Mouse (Mus musculus) intestine, embryonic 14.5 days (tissue): ENCODE results near the gene Dph3. TPM values are rescaled to one million over a fixed set of nuclear protein-coding genes. Genes with fewer than 3 reads are reported as not detected.

Experiments used
- ATAC-seq: fragments of 200-750 bp; cut with Nextera tagmentation; replicated peaks from 2 replicates; pipeline ENCODE4 v1.8.0; 2017; ENCODE audit warnings: low read depth, moderate number of reproducible peaks, moderate TSS enrichment, moderate library complexity; ENCODE audit not compliant: low FRiP score, low TSS enrichment
- DNase-seq: peaks from one replicate; pipeline ENCODE4 v3.0.0-alpha.2; 2018; ENCODE audit warnings: low spot score
- H3K27ac ChIP-seq: fragments of 300-500 bp; sonication (generic); 2 replicates; pipeline ENCODE4 v1.5.1; 2014; ENCODE audit warnings: low read depth, mild to moderate bottlenecking, control low read depth
- H3K27me3 ChIP-seq: fragments of 300-500 bp; sonication (generic); replicated peaks from 2 replicates; pipeline ENCODE4 v1.6.1; 2014; ENCODE audit warnings: low read length, control low read depth; ENCODE audit not compliant: control insufficient read depth, insufficient read depth
- H3K36me3 ChIP-seq: fragments of 300-500 bp; sonication (generic); 2 replicates; pipeline ENCODE4 v1.6.1; 2014; ENCODE audit warnings: low read length, control low read depth; ENCODE audit not compliant: control insufficient read depth, insufficient read depth
- H3K4me1 ChIP-seq: fragments of 300-500 bp; sonication (generic); replicated peaks from 2 replicates; pipeline ENCODE4 v1.6.1; 2014; ENCODE audit warnings: low read length, control low read depth, mixed read lengths; ENCODE audit not compliant: control insufficient read depth, insufficient read depth
- H3K4me2 ChIP-seq: fragments of 300-500 bp; sonication (generic); 2 replicates; pipeline ENCODE4 v1.6.1; 2014; ENCODE audit warnings: low read length
- H3K4me3 ChIP-seq: fragments of 300-500 bp; sonication (generic); 2 replicates; pipeline ENCODE4 v1.5.1; 2014; ENCODE audit warnings: low read depth, low read length, control low read depth, mixed read lengths
- H3K9ac ChIP-seq: fragments of 300-500 bp; sonication (generic); 2 replicates; pipeline ENCODE4 v1.6.1; 2014; ENCODE audit warnings: mild to moderate bottlenecking, low read length
- H3K9me3 ChIP-seq: fragments of 300-500 bp; sonication (generic); 2 replicates; pipeline ENCODE4 v1.6.1; 2016; ENCODE audit warnings: low read length, control low read depth; ENCODE audit not compliant: control insufficient read depth
- WGBS: fragments of 180-500 bp; shearing (Covaris S2); extraction: QIAGEN DNeasy Blood & Tissue Kit; methylation state at CpG from one replicate; pipeline ENCODE4 v1.1.7; 2014; 5-methylcytosine and 5-hydroxymethylcytosine counted together
- polyA plus RNA-seq: library from polyadenylated mRNA; unstranded; fragments of >200 nt; fragmentation: Nextera tagmentation; extraction: Ambion mirVana; gene quantifications from 2 replicates; pipeline ENCODE4 v1.2.1, GENCODE M21; 2014

Dph3 gene
- polyA plus RNA-seq, 1 experiment from 2014 or later = 114 TPM

DNA sequence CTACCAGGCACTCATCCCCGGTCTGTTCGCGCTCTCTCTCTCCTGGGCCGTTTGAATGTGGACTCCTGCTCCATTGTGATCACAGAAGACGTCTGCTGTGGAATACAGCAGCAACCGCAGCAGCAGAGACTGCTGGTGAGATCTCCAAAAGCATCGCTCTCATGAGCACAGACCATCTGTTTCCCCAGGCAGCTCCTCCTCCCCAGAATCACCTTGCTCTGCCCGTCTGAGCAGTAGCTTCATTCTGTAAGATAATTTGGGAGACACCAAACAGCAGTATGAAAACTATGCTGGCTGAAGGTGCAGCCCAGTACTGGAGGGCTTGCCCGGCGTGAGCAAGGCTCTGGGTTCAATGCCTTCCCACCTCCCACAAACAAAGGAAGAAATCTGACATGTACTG is 4.5 kb downstream of the Dph3 start:
- H3K9me3 ChIP-seq = no peaks in the 10 kb centered on the region
- H3K36me3 ChIP-seq = peaks cover 26% of the 10 kb centered on the region
- ATAC-seq = no peak
- no peak overlapping the region for H3K9ac ChIP-seq
- H3K27ac ChIP-seq = no peak overlapping the region
- no peaks in the 10 kb centered on the region for H3K27me3 ChIP-seq
- 79% methylated on average over 10 of the region's 10 CpGs for WGBS
- H3K4me1 ChIP-seq = peaks cover 4% of the 10 kb centered on the region
- no peak overlapping the region for H3K4me2 ChIP-seq
- no peak overlapping the region for H3K4me3 ChIP-seq
- no peak for DNase-seq

DNA sequence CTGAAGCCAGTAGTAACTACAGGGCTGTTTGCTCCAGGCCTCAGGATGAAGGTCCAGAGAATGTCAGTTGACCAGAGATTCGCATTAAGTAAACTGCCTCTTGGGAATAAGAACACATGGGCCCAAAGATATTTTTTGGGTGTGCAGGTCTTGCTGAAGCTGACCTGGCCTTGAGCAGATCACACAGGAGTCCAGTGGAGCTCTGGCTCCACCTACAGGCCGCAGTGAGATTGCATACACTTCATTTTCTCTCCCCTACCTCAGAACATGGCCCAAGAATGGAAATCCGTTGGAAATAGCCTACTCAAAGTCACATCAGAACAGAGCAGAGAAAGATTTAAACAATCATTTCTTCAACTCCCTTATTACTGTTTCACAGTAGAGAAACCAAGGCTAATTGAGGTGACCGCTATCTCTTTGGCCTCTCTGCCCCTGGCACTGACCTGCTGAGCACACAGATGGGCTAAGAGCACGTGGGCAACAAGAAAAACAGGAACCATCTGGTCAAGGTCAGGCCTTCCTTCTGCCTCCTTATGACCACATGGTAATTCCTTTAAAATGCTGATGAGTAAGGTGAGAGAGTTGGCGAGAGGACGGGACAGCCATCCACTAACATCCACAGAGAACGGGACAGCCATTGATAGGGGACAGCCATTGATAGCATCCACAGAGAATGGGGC is 8.5 kb downstream of the Dph3 start:
- H3K9me3 ChIP-seq = no peaks in the 10 kb centered on the region

GRCm38 (mm10) chr14:32073901-32074300 is 11.6 kb downstream of the Dph3 start:
- Histone ChIP-seq H3K27ac (no peak overlapping the region), H3K4me1 (no peaks in the 10 kb centered on the region), H3K27me3 (no peaks in the 10 kb centered on the region), H3K9ac (no peak overlapping the region), H3K9me3 (no peaks in the 10 kb centered on the region), H3K36me3 (no peaks in the 10 kb centered on the region), H3K4me3 (no peak overlapping the region), H3K4me2 (no peak overlapping the region)
- 54% methylated on average over 7 of the region's 7 CpGs for WGBS
- no peak for DNase-seq
- no peak for ATAC-seq

More for the DNA sequence above, 8.5 kb downstream of the Dph3 start:
- DNase-seq = peak; percentile 92
- Histone ChIP-seq H3K27ac (no peak overlapping the region), H3K4me1 (no peaks in the 10 kb centered on the region), H3K4me3 (no peak overlapping the region), H3K36me3 (peaks cover 14% of the 10 kb centered on the region), H3K9ac (no peak overlapping the region), H3K4me2 (no peak overlapping the region), H3K27me3 (no peaks in the 10 kb centered on the region)
- ATAC-seq = peak; percentile 77
- 47% methylated on average over 8 of the region's 8 CpGs for WGBS

DNA sequence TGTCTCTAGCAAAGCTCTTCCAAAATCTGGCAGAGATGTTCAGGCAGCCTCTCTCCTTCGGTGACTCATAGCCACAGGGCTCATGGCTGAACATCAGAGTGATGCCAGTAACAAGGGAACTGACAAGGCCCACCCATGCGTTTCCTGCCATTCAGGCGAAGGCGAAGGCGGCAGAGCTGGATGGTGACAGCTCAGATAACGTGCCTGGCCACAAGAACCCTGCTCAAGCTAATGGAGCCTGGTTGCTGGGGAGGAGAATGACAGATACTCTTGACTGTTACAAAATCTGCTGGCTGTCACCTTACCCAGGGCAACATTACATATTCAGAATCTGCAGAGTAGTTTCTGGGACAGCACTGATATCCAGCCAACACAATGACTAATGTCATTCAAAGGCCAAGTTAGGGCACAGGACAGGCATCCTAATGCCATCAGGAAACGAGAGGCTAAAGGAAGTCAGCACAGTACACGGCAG is 12.3 kb downstream of the Dph3 start:
- H3K4me1 ChIP-seq = no peaks in the 10 kb centered on the region

DNA sequence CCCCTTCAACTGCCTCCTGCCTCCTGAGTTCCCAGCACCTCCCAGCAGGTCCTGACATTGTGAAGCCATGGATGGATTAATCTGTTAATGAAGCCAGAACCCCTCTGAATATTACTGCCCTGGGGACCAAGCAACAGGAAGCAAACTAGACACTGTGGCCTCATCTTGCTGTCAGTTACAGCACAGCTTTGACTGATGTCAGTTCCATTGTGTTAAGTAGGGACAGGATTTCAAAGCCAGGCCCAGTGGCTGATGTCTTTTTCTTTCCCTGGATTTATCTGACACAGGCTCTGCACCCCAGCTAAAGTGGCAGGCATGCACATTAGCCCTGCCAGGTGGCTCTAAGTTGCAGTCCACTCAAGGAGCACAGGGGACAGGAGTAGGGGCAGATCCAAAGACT is 12.7 kb downstream of the Dph3 start:
- no peak overlapping the region for H3K27ac ChIP-seq
- no peak overlapping the region for H3K9ac ChIP-seq
- H3K4me3 ChIP-seq = no peak overlapping the region

More for the DNA sequence above, 12.3 kb downstream of the Dph3 start:
- 76% methylated on average over 8 of the region's 8 CpGs for WGBS
- Histone ChIP-seq H3K4me2 (no peak overlapping the region), H3K27ac (no peak overlapping the region), H3K27me3 (no peaks in the 10 kb centered on the region), H3K36me3 (no peaks in the 10 kb centered on the region), H3K9ac (no peak overlapping the region), H3K9me3 (no peaks in the 10 kb centered on the region), H3K4me3 (no peak overlapping the region)
- DNase-seq (no peak), ATAC-seq (no peak)

DNA sequence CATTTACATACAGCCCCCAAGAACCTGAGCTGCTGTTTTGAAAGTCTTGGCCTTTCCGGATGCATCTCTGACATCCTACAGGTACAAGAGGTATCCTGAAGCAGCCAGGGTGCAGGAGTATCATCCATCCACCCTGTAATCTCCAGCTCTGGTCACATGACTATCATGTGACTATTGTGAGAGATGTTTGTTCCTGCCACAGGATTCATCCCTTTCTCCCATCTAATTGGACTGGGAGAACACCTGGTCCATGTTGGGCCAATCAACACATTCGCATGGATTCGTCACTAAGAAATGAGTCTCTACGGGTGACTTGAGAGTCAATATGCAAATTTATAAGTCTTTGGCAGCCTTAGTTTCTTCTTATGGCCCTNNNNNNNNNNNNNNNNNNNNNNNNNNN is 24.1 kb downstream of the Dph3 start:
- 88% methylated on average over 4 of the region's 4 CpGs for WGBS
- no peak for ATAC-seq
- no peaks in the 10 kb centered on the region for H3K9me3 ChIP-seq

More for the DNA sequence above, 12.7 kb downstream of the Dph3 start:
- no peak for DNase-seq
- ATAC-seq = no peak
- no peaks in the 10 kb centered on the region for H3K27me3 ChIP-seq
- no peak overlapping the region for H3K4me2 ChIP-seq
- no peaks in the 10 kb centered on the region for H3K9me3 ChIP-seq
- no peaks in the 10 kb centered on the region for H3K4me1 ChIP-seq
- H3K36me3 ChIP-seq = no peaks in the 10 kb centered on the region

DNA sequence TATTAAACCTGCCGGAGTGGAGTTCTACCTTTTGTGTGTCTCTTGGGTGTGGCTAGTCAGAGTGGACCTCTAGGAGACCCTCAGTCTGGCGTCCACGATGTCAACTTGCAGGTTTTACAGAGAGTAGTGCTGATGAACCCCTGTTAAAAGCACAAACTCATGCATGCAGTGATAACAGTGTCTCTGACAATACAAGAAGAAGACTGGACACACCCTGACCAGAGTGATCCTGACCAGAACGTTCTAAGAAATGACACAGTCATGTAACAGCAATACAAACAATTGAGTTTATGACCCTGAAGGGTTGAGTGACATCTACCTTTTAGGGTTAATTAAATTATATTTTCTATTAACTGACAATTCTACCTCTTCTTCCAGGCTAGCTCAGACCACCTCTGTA is 27.9 kb downstream of the Dph3 start:
- no peaks in the 10 kb centered on the region for H3K36me3 ChIP-seq
- DNase-seq (no peak), ATAC-seq (no peak)
- H3K4me1 ChIP-seq = no peaks in the 10 kb centered on the region
- no peaks in the 10 kb centered on the region for H3K9me3 ChIP-seq
- H3K27ac ChIP-seq = no peak overlapping the region
- 73% methylated on average over 4 of the region's 4 CpGs for WGBS
- no peak overlapping the region for H3K4me3 ChIP-seq
- no peaks in the 10 kb centered on the region for H3K27me3 ChIP-seq
- no peak overlapping the region for H3K4me2 ChIP-seq
- no peak overlapping the region for H3K9ac ChIP-seq

More for the DNA sequence above, 24.1 kb downstream of the Dph3 start:
- Histone ChIP-seq H3K4me2 (no peak overlapping the region), H3K27ac (no peak overlapping the region), H3K9ac (no peak overlapping the region), H3K4me1 (no peaks in the 10 kb centered on the region), H3K36me3 (no peaks in the 10 kb centered on the region), H3K27me3 (no peaks in the 10 kb centered on the region), H3K4me3 (no peak overlapping the region)
- DNase-seq = no peak

- H3K4me1 ChIP-seq = no peaks in the 10 kb centered on the region
- ATAC-seq = no peak
- no peak overlapping the region for H3K4me2 ChIP-seq
- no peaks in the 10 kb centered on the region for H3K36me3 ChIP-seq
- DNase-seq = no peak
- H3K27ac ChIP-seq = no peak overlapping the region
- H3K9me3 ChIP-seq = no peaks in the 10 kb centered on the region
- no peak overlapping the region for H3K4me3 ChIP-seq
- no peak overlapping the region for H3K9ac ChIP-seq
- WGBS = 92% methylated on average over 2 of the region's 2 CpGs
- H3K27me3 ChIP-seq = no peaks in the 10 kb centered on the region
Observed at GRCm38 (mm10) chr14:32056675-32057074, 28.9 kb downstream of the Dph3 start.

GRCm38 (mm10) chr14:32055781-32056180 is 29.7 kb downstream of the Dph3 start:
- no peak overlapping the region for H3K27ac ChIP-seq
- no peaks in the 10 kb centered on the region for H3K27me3 ChIP-seq
- ATAC-seq = no peak
- H3K4me2 ChIP-seq = no peak overlapping the region
- no peak overlapping the region for H3K4me3 ChIP-seq
- H3K9ac ChIP-seq = no peak overlapping the region
- DNase-seq = no peak
- H3K9me3 ChIP-seq = no peaks in the 10 kb centered on the region
- H3K4me1 ChIP-seq = no peaks in the 10 kb centered on the region
- WGBS = 55% methylated on average over 8 of the region's 8 CpGs
- H3K36me3 ChIP-seq = no peaks in the 10 kb centered on the region
